Mouse (Mus musculus) effector memory CD4-positive, alpha-beta T cell, adult 7 months (primary cell): ENCODE data around the gene Vmn2r35. TPM values are rescaled to one million over a fixed set of nuclear protein-coding genes. Genes with fewer than 3 reads are reported as not detected.

Experiments
- polyA plus RNA-seq: library from polyadenylated mRNA; unstranded; fragments of 100-300 nt; shearing (Covaris generic); gene quantifications from one replicate; pipeline ENCODE4 v1.2.1, GENCODE M21; 2017

The Vmn2r35 gene
- 0.51 TPM for polyA plus RNA-seq

GRCm38 (mm10) chr7:7819767-7820166, at the start of gene Vmn2r35:
TSS of gene Vmn2r35 (minus strand) at chr7:7819867.

Other genes starting within 250 kb of the Vmn2r35 start
- gene Vmn2r34, start 130.4 kb downstream of the Vmn2r35 start, polyA plus RNA-seq: not detected
- gene Vmn2r36, start 82.6 kb upstream of the Vmn2r35 start, polyA plus RNA-seq: 0.15 TPM